Mouse (Mus musculus): ENCODE data around the gene Tmem213.

Gene Tmem213

GRCm38 (mm10) chr6:38116107-38116770 is 7.2 kb downstream of the Tmem213 start:
- DNase-seq (ENCODE audit: low spot score in 2 of 2) = no peak

GRCm38 (mm10) chr6:38118341-38118740 is 9.3 kb downstream of the Tmem213 start:
- DNase-seq (ENCODE audit: low spot score in 2 of 2) = no peak

GRCm38 (mm10) chr6:38120681-38121371 is 11.8 kb downstream of the Tmem213 start:
- no peak for DNase-seq (ENCODE audit: low spot score in 2 of 2)

- DNase-seq (ENCODE audit: low spot score in 2 of 2) = no peak
Measured at GRCm38 (mm10) chr6:38121843-38122242, 12.8 kb downstream of the Tmem213 start.

GRCm38 (mm10) chr6:38122791-38123190 is 13.7 kb downstream of the Tmem213 start:
- DNase-seq (ENCODE audit: low spot score in 2 of 2) = no peak

GRCm38 (mm10) chr6:38123471-38124206 is 14.6 kb downstream of the Tmem213 start:
- no peak for DNase-seq (ENCODE audit: low spot score in 2 of 2)

- DNase-seq (ENCODE audit: low spot score in 2 of 2) = no peak
Measured at GRCm38 (mm10) chr6:38124207-38124835, 15.3 kb downstream of the Tmem213 start, which contains the start of gene Atp6v0a4. Atp6v0a4 (minus strand) TSS chr6:38124586.

- no peak for DNase-seq (ENCODE audit: low spot score in 2 of 2)
Measured at GRCm38 (mm10) chr6:38124882-38125281, 15.8 kb downstream of the Tmem213 start.

GRCm38 (mm10) chr6:38125462-38125861 is 16.4 kb downstream of the Tmem213 start:
- no peak for DNase-seq (ENCODE audit: low spot score in 2 of 2)

GRCm38 (mm10) chr6:38128115-38128514 is 19.1 kb downstream of the Tmem213 start:
- no peak for DNase-seq (ENCODE audit: low spot score in 2 of 2)

GRCm38 (mm10) chr6:38129883-38130282 is 20.8 kb downstream of the Tmem213 start:
- no peak for DNase-seq (ENCODE audit: low spot score in 2 of 2)

- DNase-seq (ENCODE audit: low spot score in 2 of 2) = peak; percentile 66 to 81
Measured at GRCm38 (mm10) chr6:38131801-38132231, 22.8 kb downstream of the Tmem213 start.

GRCm38 (mm10) chr6:38134806-38135559 is 25.9 kb downstream of the Tmem213 start:
- no peak for DNase-seq (ENCODE audit: low spot score in 2 of 2)

GRCm38 (mm10) chr6:38139086-38139485 is 30.0 kb downstream of the Tmem213 start:
- DNase-seq (ENCODE audit: low spot score in 2 of 2) = no peak

- DNase-seq (ENCODE audit: low spot score in 2 of 2) = no peak
Measured at GRCm38 (mm10) chr6:38140402-38140801, 31.3 kb downstream of the Tmem213 start.

- DNase-seq (ENCODE audit: low spot score in 2 of 2) = peak; percentile 72 to 76
Measured at GRCm38 (mm10) chr6:38144161-38144998, 35.3 kb downstream of the Tmem213 start.

- no peak for DNase-seq (ENCODE audit: low spot score in 2 of 2)
Measured at GRCm38 (mm10) chr6:38145463-38146065, 36.5 kb downstream of the Tmem213 start.

- no peak for DNase-seq (ENCODE audit: low spot score in 2 of 2)
Measured at GRCm38 (mm10) chr6:38147301-38147700, 38.2 kb downstream of the Tmem213 start.

- DNase-seq (ENCODE audit: low spot score in 2 of 2) = no peak
Measured at GRCm38 (mm10) chr6:38148626-38149025, 39.6 kb downstream of the Tmem213 start.

GRCm38 (mm10) chr6:38149483-38149882 is 40.4 kb downstream of the Tmem213 start:
- no peak for DNase-seq (ENCODE audit: low spot score in 2 of 2)

Measured in urinary bladder, postnatal 4 days (tissue).